Mouse (Mus musculus): ENCODE measurements around the gene Gbp9.
"Not testable (repeated sequence)": the region's sequence is repeated elsewhere in the genome, so short reads cannot be mapped to it uniquely, and the experiment has no call there.

DNA sequence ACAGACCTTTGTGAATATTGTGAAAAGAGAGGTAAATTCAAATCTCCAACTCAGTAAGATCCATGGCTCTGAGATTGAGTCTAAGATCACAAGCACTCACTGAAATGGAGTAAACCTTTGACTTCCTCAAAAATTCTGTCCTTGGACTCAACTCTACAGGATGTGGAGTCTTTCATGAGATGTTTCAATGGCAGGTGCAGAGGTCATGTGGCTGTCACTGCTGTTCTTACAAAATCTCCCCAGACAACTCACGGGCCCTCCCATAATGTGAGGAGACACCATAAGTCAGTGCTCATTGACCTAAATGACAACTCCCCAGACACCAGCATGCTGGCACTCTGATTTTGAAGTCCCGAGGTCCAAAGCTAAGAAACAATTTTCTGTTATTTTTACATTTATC lies 74.9 kb downstream of the Gbp9 start:
- TF ChIP-seq CTCF, EP300 (IDR thresholded peaks at IDR 0.05; ENCODE audit: low read depth): not testable (repeated sequence)

Data from liver, postnatal 0 days (tissue).